Mouse (Mus musculus): ENCODE data around the gene Rpl13a. TPM values are rescaled to one million over a fixed set of nuclear protein-coding genes. Genes with fewer than 3 reads are reported as not detected.

The Rpl13a gene
- 1,896 and 3,552 TPM in 2 replicates for polyA plus RNA-seq (2015; fragmentation: Nextera tagmentation; extraction: Ambion mirVana)

GRCm38 (mm10) chr7:45128624-45129246 is at the start of gene Rpl13a:
Gene Rpl13a, minus strand, starts transcription at chr7:45128761.

DNA sequence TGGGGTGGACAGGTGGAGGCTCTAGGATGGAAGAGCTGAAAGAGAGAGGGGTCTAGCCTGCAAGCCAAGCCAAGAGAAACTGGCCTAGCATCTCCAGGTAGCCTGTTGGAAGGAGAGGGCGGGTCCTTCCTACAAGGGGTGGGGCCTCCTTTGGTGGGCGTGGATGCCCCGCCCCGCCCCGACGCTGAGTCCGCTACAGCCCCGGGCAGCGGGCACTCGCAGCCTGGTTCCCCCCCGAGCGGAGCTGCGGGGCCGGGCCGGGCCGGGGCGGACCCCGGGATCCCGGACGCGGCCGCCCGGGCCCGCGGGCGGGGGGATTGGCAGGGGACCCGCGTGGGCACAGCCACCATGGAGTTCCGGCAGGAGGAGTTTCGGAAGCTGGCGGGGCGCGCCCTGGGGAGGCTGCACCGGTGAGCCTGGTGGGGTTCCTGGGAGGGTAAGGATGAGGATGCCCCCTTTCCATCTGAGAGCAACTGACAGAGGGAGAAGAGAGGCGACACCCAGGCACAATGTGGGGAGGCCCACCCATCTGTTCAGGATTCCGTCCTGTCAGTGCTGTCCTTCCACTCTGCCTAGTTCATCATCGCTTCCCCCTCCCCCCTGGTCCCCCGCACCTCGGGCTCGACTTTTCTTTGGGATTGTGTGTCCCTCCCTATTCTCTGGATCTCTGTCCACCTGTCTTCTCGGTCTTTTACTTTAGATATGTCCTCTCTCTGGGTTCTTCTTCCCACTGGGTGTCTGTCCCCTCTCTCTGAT is 35.4 kb upstream of the Rpl13a start, which contains the start of gene Slc17a7:
Gene Slc17a7, plus strand, starts transcription at position 215 of the 756 bp plus-strand sequence.

DNA sequence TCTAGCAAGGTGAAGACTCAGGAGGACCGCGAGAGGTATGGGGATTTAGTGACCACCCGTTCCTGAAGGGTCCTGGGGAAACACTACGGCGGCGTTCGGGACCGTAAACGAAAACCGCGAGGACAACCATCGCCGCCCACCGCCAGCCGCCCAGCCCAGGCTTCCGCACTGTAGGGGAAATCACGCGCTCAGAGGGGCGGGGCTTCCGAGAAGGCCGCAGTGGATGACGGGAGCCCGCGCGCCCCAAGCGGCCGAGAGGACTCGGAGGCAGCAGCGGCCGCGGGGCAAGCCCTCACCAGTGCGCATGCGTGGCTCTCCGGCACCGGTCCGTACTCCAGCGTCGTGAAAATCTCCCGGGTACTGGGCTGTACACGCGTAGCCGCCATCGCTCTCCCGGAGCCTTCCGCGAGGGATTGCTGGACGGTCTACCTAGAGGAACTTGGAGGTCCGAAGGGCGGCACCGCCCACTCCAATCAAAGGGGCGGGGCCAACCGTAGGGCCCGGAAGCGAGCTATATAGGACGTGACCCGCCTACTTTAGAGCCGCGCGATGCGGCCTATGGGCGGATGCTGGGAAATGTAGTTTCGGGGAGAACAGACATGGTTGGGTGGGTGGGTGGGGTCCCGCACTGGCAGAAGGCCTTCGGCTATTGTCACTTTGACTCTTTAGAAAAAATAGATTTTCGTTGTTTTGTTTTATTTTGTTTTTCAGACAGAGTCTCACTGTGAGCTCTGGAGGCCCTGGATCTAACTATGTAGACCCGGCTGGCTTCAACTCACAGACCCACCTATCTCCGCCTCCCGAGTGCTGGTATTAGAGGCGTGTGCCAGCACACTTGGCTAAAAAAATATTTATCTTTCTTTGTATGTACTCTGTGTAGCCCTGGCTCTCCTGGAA is 25.8 kb upstream of the Rpl13a start, which contains the start of the genes Pih1d1 and Aldh16a1:
Gene Pih1d1, plus strand, starts transcription at position 208 of the 897 bp plus-strand sequence.
Gene Aldh16a1, minus strand, starts transcription at position 489 of the 897 bp plus-strand sequence.

DNA sequence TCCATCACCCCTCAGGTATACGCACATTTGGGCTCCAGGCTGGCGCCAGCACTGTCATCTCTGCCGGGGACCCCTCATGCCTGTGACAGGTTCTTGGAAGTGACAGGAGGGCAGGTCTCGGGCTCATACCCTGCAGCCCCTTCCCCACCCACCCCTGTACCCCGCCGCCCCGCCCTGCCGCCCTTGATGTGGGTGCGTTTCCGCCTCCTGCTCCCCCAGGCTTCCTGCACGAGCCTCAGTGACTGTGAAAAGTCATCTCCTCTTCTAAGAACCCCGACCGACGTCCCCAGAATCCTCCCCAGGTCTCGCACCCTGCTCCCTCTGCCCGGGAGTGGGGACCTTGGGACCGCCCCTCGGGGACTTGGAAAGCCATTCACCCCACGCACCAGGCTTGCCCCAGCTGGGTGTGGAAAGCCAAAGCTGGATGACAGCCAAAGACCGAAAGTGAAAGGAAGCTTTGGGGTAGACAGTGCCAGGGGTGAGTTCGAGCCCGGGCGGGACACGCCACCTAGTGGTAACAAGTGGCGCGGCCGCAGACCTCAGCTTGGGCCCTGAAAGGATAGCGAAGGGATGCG is 7.5 kb upstream of the Rpl13a start, which contains the start of the genes Gm45713 and Flt3l:
Gene Gm45713, minus strand, starts transcription at position 239 of the 575 bp plus-strand sequence.
Gene Flt3l, minus strand, starts transcription at position 440 of the 575 bp plus-strand sequence.

DNA sequence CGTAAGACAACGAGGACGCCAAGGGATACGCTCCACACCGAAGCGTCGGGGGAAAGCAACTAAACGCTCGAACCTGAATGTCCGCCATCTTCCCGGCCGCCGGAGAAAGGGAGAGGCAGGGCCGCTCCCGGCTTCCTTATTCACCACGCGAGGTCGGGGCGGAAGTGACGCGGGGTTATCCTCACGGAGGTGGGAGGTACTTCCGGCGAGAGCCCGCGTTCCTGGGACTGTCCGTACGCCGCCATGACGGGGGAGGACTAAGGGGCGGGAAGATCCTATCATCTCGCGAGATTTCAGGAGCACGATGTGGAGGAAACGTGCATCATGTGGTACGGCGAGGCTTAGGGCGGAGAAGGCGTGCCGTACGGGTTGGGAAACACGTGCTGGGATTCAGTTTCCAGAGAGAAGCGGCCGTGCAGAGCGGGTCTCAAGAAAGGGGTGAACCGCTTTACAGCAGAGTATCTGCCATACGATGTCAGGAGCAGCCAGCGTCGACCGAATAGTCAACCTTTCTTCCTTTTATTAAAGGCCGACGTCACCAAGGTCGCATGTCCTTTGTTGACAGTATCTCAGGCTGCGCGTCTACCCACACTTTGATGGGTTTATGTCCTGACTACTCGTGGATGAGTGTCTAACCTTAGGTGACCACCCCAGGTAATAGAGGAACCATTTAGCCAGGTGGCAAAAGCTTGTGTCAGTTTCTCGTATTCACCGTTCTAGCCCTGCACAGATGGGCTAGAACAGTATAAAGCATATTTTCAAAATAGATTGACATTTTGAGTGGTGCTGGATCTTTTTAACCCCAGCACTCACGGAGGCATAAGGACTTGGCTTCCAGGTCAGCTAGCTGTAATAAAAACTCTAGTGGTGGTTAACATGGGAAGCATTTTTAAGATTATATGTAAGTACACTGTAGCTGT is 4.1 kb downstream of the Rpl13a start, which contains the start of gene Rps11:
Gene Rps11, minus strand, starts transcription at position 216 of the 920 bp plus-strand sequence.

GRCm38 (mm10) chr7:45103652-45104180 is 24.8 kb downstream of the Rpl13a start, which contains the start of gene Fcgrt:
Gene Fcgrt, minus strand, starts transcription at chr7:45103851.

DNA sequence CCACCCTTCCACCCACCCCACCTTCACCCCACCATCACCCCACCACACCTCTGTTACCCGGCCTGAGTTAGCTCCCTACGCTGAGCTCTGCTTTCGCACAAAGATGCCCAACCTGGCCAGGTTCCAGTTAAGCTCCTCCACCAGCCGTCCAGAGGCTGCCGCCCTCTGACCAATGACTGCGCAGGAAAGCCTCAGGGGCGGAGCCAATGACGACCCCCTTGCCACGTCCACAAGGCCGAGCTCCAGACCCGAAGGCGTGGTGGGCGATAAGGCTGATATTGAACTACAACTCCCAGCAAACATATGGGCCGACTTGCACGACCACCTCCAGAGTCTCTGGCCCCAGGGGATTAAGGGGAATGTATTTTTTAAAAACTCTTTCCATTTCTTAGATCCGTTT is 36.5 kb downstream of the Rpl13a start, which contains the start of gene Rcn3:
Gene Rcn3, minus strand, starts transcription at position 174 of the 400 bp plus-strand sequence.

Small RNAs within 50 kb of the gene (microRNA-seq; reads per million reads assigned to microRNA genes)
- gene Mir150 (ENCODE audit: borderline replicate concordance, insufficient number of aligned reads): 86.9 reads per million, percentile 42 among the genes with 10 or more reads in this experiment
- gene Mir5121 (ENCODE audit: borderline replicate concordance, insufficient number of aligned reads): 17.9 reads per million, percentile 24 among the genes with 10 or more reads in this experiment
- gene Mir7055 (ENCODE audit: borderline replicate concordance, insufficient number of aligned reads): not detected

Other genes with a start within 250 kb of the Rpl13a start
- 65.4 and 92.8 TPM in 2 replicates for gene Med25, start 236.0 kb downstream of the Rpl13a start, polyA plus RNA-seq (2015; fragmentation: Nextera tagmentation; extraction: Ambion mirVana)
- 23.0 and 35.1 TPM in 2 replicates for gene Fuz, start 232.7 kb downstream of the Rpl13a start, polyA plus RNA-seq (2015; fragmentation: Nextera tagmentation; extraction: Ambion mirVana)
- gene Ap2a1, start 199.3 kb downstream of the Rpl13a start, polyA plus RNA-seq (2015; fragmentation: Nextera tagmentation; extraction: Ambion mirVana): 49.4 and 50.6 TPM in 2 replicates
- 0.17 and 0.46 TPM in 2 replicates for gene Tsks, start 185.6 kb downstream of the Rpl13a start, polyA plus RNA-seq (2015; fragmentation: Nextera tagmentation; extraction: Ambion mirVana)
- 23.0 and 24.9 TPM in 2 replicates for gene Cpt1c, start 153.9 kb downstream of the Rpl13a start, polyA plus RNA-seq (2015; fragmentation: Nextera tagmentation; extraction: Ambion mirVana)
- 247 and 271 TPM in 2 replicates for gene Prmt1, start 142.2 kb downstream of the Rpl13a start, polyA plus RNA-seq (2015; fragmentation: Nextera tagmentation; extraction: Ambion mirVana)
- 56.9 and 79.7 TPM in 2 replicates for gene Irf3, start 131.1 kb downstream of the Rpl13a start, polyA plus RNA-seq (2015; fragmentation: Nextera tagmentation; extraction: Ambion mirVana)
- 16.6 and 25.4 TPM in 2 replicates for gene Bcl2l12, start 130.0 kb downstream of the Rpl13a start, polyA plus RNA-seq (2015; fragmentation: Nextera tagmentation; extraction: Ambion mirVana)
- 25.1 and 26.8 TPM in 2 replicates for gene Scaf1, start 112.4 kb downstream of the Rpl13a start, polyA plus RNA-seq (2015; fragmentation: Nextera tagmentation; extraction: Ambion mirVana)
- gene Rras, start 110.8 kb downstream of the Rpl13a start, polyA plus RNA-seq (2015; fragmentation: Nextera tagmentation; extraction: Ambion mirVana): 69.9 and 80.5 TPM in 2 replicates
- gene Prr12, start 75.9 kb downstream of the Rpl13a start, polyA plus RNA-seq (2015; fragmentation: Nextera tagmentation; extraction: Ambion mirVana): 4.1 and 6.1 TPM in 2 replicates
- 72.0 and 75.6 TPM in 2 replicates for gene Nosip, start 66.3 kb downstream of the Rpl13a start, polyA plus RNA-seq (2015; fragmentation: Nextera tagmentation; extraction: Ambion mirVana)
- gene Prrg2, start 66.1 kb downstream of the Rpl13a start, polyA plus RNA-seq (2015; fragmentation: Nextera tagmentation; extraction: Ambion mirVana): 21.2 and 23.8 TPM in 2 replicates
- gene Rcn3, start 36.5 kb downstream of the Rpl13a start, polyA plus RNA-seq (2015; fragmentation: Nextera tagmentation; extraction: Ambion mirVana): 173 and 202 TPM in 2 replicates
- gene Fcgrt, start 24.9 kb downstream of the Rpl13a start, polyA plus RNA-seq (2015; fragmentation: Nextera tagmentation; extraction: Ambion mirVana): 193 and 264 TPM in 2 replicates
- 1,100 and 1,135 TPM in 2 replicates for gene Rps11, start 4.3 kb downstream of the Rpl13a start, polyA plus RNA-seq (2015; fragmentation: Nextera tagmentation; extraction: Ambion mirVana)
- gene Gm45713, start 7.5 kb upstream of the Rpl13a start, polyA plus RNA-seq (2015; fragmentation: Nextera tagmentation; extraction: Ambion mirVana): 1.4 and 2.1 TPM in 2 replicates
- gene Flt3l, start 7.7 kb upstream of the Rpl13a start, polyA plus RNA-seq (2015; fragmentation: Nextera tagmentation; extraction: Ambion mirVana): 6.1 and 11.0 TPM in 2 replicates
- 67.2 and 75.8 TPM in 2 replicates for gene Pih1d1, start 25.5 kb upstream of the Rpl13a start, polyA plus RNA-seq (2015; fragmentation: Nextera tagmentation; extraction: Ambion mirVana)
- gene Aldh16a1, start 25.8 kb upstream of the Rpl13a start, polyA plus RNA-seq (2015; fragmentation: Nextera tagmentation; extraction: Ambion mirVana): 25.3 and 34.0 TPM in 2 replicates
- 0.11 and 0.16 TPM in 2 replicates for gene Slc17a7, start 35.2 kb upstream of the Rpl13a start, polyA plus RNA-seq (2015; fragmentation: Nextera tagmentation; extraction: Ambion mirVana)
- gene Gfy, start 50.8 kb upstream of the Rpl13a start, polyA plus RNA-seq (2015; fragmentation: Nextera tagmentation; extraction: Ambion mirVana): not detected in 2 replicates
- gene Pth2, start 52.2 kb upstream of the Rpl13a start, polyA plus RNA-seq (2015; fragmentation: Nextera tagmentation; extraction: Ambion mirVana): not detected in 2 replicates
- 0.30 and 0.47 TPM in 2 replicates for gene Ccdc155, start 76.1 kb upstream of the Rpl13a start, polyA plus RNA-seq (2015; fragmentation: Nextera tagmentation; extraction: Ambion mirVana)
- 1.6 and 1.8 TPM in 2 replicates for gene Dkkl1, start 83.4 kb upstream of the Rpl13a start, polyA plus RNA-seq (2015; fragmentation: Nextera tagmentation; extraction: Ambion mirVana)
- 28.7 and 32.9 TPM in 2 replicates for gene Tead2, start 87.0 kb upstream of the Rpl13a start, polyA plus RNA-seq (2015; fragmentation: Nextera tagmentation; extraction: Ambion mirVana)
- gene Cd37, start 110.4 kb upstream of the Rpl13a start, polyA plus RNA-seq (2015; fragmentation: Nextera tagmentation; extraction: Ambion mirVana): 3.9 and 5.3 TPM in 2 replicates
- 0.08 TPM in 1 of 2 replicates, not detected in the other for gene Slc6a16, start 112.3 kb upstream of the Rpl13a start, polyA plus RNA-seq (2015; fragmentation: Nextera tagmentation; extraction: Ambion mirVana)
- not detected in 2 replicates for gene Slc6a21, start 148.8 kb upstream of the Rpl13a start, polyA plus RNA-seq (2015; fragmentation: Nextera tagmentation; extraction: Ambion mirVana)
- gene Trpm4, start 205.0 kb upstream of the Rpl13a start, polyA plus RNA-seq (2015; fragmentation: Nextera tagmentation; extraction: Ambion mirVana): 12.4 and 14.0 TPM in 2 replicates
- 0.54 and 1.4 TPM in 2 replicates for gene Hrc, start 206.5 kb upstream of the Rpl13a start, polyA plus RNA-seq (2015; fragmentation: Nextera tagmentation; extraction: Ambion mirVana)
- gene Ppfia3, start 238.3 kb upstream of the Rpl13a start, polyA plus RNA-seq (2015; fragmentation: Nextera tagmentation; extraction: Ambion mirVana): 2.6 and 3.3 TPM in 2 replicates
- gene Lin7b, start 241.8 kb upstream of the Rpl13a start, polyA plus RNA-seq (2015; fragmentation: Nextera tagmentation; extraction: Ambion mirVana): 3.1 and 3.2 TPM in 2 replicates

All from adrenal gland, postnatal 0 days (tissue).